In the genomic region with DNA sequence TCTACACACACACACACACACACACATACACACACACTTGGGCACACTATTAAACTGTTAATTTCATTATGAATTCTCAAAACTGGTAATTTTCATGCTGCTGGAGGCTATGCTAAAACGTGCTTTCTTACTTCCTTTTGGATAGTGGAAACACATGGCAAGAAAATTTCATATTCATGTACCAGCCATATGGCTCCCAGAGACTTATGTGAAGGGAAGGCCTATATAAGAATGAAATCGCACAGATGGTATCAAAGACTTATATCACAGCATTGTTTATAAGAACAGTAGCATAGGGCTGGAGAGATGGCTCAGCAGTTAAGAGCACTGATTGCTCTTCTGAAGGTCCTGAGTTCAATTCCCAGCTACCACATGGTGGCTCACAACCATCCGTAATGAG, we compare ENCODE assay signal across 27 mouse cellular contexts. TPM values are rescaled to one million over a fixed set of nuclear protein-coding genes. Genes with fewer than 3 reads are reported as not detected.
"Had no signal": no experiment of that assay in that cellular context is flagged by ENCODE, and none has a peak within 500 bp of the region (broad histone marks: within the 10 kb centered on the region; RNA-seq: fewer than 3 reads in every experiment).

No protein-coding gene starts in this region.

- H3K9me3 ChIP-seq: limb, embryonic 10.5 days; limb, embryonic 13.5 days; liver, embryonic 12.5 days; liver, embryonic 15.5 days; lung, embryonic 15.5 days; midbrain, embryonic 10.5 days; midbrain, embryonic 13.5 days; neural tube, embryonic 13.5 days; stomach, embryonic 15.5 days had no signal

- DNase-seq: kidney, postnatal 14 days; layer of hippocampus, adult 9-11 months; layer of hippocampus, postnatal 36 days; lung, adult 18-20 months; lung, postnatal 10 days; retina, postnatal 1 day; right cerebral cortex, postnatal 25 days; spleen, adult 18-20 months; thymus, adult 18-20 months had no signal

- H3K27me3 ChIP-seq: liver, embryonic 12.5 days; liver, embryonic 15.5 days; lung, embryonic 15.5 days; neural tube, embryonic 13.5 days; stomach, embryonic 15.5 days had no signal

- H3K27ac ChIP-seq: layer of hippocampus, adult 2 months; left cerebral cortex, adult 2 months; limb, embryonic 10.5 days; limb, embryonic 13.5 days; liver, embryonic 12.5 days; liver, embryonic 15.5 days; lung, embryonic 15.5 days; midbrain, embryonic 10.5 days; midbrain, embryonic 13.5 days; neural tube, embryonic 13.5 days; stomach, embryonic 15.5 days had no signal

- H3K4me1 ChIP-seq: limb, embryonic 10.5 days; limb, embryonic 13.5 days; liver, embryonic 12.5 days; liver, embryonic 15.5 days; lung, embryonic 15.5 days; megakaryocyte, embryonic 14.5 days; midbrain, embryonic 10.5 days; midbrain, embryonic 13.5 days; stomach, embryonic 15.5 days had no signal

- H3K4me2 ChIP-seq: limb, embryonic 13.5 days; liver, embryonic 12.5 days; liver, embryonic 15.5 days; lung, embryonic 15.5 days; midbrain, embryonic 13.5 days; neural tube, embryonic 13.5 days; stomach, embryonic 15.5 days had no signal

- H3K36me3 ChIP-seq: limb, embryonic 10.5 days; limb, embryonic 13.5 days; liver, embryonic 12.5 days; liver, embryonic 15.5 days; lung, embryonic 15.5 days; midbrain, embryonic 10.5 days; midbrain, embryonic 13.5 days; neural tube, embryonic 13.5 days; stomach, embryonic 15.5 days had no signal

- H3K9ac ChIP-seq: limb, embryonic 13.5 days; liver, embryonic 12.5 days; liver, embryonic 15.5 days; lung, embryonic 15.5 days; midbrain, embryonic 13.5 days; neural tube, embryonic 13.5 days; stomach, embryonic 15.5 days had no signal

- H3K4me3 ChIP-seq: layer of hippocampus, adult 2 months; left cerebral cortex, adult 2 months; limb, embryonic 10.5 days; limb, embryonic 13.5 days; liver, embryonic 12.5 days; liver, embryonic 15.5 days; lung, embryonic 15.5 days; megakaryocyte, embryonic 14.5 days; midbrain, embryonic 10.5 days; midbrain, embryonic 13.5 days; myocyte; neural tube, embryonic 13.5 days; stomach, embryonic 15.5 days had no signal

- ATAC-seq: liver, embryonic 12.5 days; midbrain, embryonic 13.5 days; midbrain, embryonic 16.5 days had no signal

RNA-seq across cellular contexts. Expression of gene Asb18, which starts 2.3 kb away (rescaled TPM):
- total RNA-seq: monocyte, adult 5-6 weeks; neutrophil, adult 5-6 weeks had no signal
- polyA plus RNA-seq: kidney, embryonic 16.5 days; large intestine, adult 2 months; limb, embryonic 10.5 days; liver, embryonic 12.5 days; liver, embryonic 15.5 days; stomach, embryonic 15.5 days had no signal
